Mouse (Mus musculus): ENCODE measurements around the gene Cygb. TPM values are rescaled to one million over a fixed set of nuclear protein-coding genes. Genes with fewer than 3 reads are reported as not detected.
"Not testable (repeated sequence)": the region's sequence is repeated elsewhere in the genome, so short reads cannot be mapped to it uniquely, and the experiment has no call there.

Gene Cygb
- total RNA-seq, 2 experiments from 2014 or later, result 65.7 to 78.3 TPM

DNA sequence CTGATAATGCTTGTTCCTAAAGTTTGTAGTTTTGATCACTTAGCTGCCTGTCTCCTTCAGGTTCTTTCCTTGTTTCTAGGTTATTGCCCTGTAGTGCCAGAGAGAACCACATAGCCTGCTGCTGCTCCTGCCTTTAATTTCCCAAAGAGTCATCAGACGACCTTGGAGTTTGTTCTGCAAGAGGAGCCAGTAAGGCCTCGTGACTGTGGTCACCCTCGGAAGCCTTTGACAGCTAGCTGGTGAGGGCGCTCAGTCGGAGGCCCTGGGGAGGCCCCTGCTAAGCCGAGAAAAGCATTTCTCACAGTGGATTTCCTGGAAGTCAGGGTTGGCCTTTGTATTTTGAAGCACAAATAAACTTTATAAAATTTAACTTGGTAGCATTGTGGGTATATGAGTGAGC, 21.3 kb upstream of the Cygb start:
- not testable (repeated sequence) for DNase-seq (ENCODE audit: extremely low spot score in 1 of 2, low spot score in 1 of 2)

DNA sequence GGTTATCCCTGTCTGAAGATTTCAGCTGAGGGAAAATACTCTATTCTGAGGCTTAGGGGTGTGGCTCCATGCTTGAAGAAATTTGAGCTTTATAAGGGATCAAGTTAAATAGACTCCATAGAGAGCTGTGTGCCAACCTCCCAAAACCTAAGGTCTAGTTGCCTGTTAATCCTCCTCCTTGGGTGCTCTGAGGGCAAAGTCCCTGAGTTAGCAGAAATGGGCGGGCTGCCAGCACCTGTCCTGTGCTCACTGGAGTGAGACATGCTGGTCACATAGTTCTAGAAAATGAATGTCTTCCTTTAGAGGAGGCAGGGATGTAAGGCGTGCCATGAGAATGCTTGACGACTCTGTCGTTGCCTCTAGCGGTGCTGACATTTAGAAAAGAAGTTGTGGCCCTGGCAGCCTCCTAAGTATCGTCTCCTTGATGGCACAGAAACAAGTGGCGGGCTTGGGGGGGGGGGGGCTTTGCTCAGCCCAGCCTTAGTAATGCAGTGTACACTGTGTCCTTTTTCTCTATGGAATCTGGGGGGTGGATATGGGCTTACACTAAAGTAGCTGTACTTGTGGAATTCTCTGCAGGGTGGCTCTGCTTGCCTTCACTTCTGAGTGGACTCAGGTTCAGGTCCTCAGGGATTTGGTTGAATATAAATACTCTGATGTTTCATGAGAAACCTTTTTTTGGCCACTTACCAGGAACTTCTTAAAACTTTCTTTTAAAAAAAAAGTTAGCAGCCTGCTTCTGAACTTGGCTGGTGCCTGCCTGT, 20.7 kb upstream of the Cygb start:
- DNase-seq (ENCODE audit: extremely low spot score in 1 of 2, low spot score in 1 of 2), result no peak

DNA sequence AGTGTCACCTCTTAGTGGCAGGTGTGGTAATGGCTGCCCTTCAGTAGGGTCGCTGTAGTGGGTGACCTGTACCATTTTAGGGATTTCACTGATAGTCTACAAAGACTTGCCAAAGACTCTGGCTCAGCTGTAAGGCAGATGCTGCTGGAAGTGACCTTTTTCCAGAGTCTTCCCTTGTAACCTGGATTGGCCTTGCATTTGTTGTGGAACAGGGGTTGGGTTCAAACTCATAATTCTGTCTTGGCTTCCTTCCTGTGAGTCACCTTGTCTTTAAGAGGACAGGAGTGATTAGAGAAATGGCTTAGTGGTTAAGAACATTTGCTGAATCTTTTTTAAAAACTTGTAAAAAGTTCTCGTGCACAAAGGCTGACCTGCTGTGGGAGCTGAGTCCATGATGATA, 19.3 kb upstream of the Cygb start:
- no peak for DNase-seq (ENCODE audit: extremely low spot score in 1 of 2, low spot score in 1 of 2)

DNA sequence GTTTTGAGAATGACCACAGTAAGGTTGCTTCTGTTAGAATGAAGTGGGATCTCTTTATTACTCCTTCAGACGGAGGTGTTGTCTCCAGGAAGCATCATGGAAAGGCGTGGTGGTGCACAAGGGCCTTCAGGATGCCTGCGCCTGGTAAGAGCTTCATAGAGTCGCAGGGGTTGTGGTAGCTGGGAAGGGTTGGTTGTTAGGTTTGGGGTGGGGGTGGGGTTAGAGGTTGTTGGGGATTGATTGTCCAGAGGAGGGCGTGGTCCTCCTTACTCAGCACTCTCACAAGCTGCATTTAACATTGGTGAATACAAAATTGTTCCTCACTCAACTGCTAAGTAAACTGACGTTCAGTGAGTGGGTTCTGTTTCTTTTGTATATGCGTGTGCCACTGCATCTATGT, 18.5 kb upstream of the Cygb start:
- DNase-seq (ENCODE audit: extremely low spot score in 1 of 2, low spot score in 1 of 2), result no peak

DNA sequence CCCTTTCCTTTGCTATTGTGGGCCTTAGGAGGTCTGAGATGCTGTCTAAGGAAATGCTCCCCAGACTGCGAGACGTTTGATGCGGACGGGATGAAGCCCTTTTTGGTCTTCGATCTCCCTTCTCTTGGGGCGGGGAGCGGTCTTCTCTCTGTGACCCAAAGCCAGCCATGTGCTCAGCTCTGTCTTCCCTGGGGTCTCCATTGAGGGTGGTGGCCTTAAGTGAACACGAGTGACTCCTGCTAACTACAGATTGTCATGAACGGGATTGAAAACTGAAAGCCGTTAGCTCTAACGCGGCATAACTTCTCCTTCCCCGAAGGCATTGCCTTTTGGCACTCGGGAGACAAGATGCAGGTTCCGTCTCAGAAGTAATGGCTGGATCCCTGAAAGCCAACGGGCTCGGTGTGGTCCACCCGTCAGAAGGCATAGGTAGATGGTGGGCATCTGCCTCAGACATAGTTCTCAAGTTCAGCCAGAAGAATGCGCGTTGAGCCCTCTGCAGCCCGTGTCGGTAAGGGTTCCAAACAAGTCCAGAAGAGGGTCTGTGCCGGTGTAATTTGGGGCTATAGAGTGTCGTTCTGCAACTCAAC, 17.8 kb upstream of the Cygb start:
- DNase-seq (ENCODE audit: extremely low spot score in 1 of 2, low spot score in 1 of 2), result no peak

DNA sequence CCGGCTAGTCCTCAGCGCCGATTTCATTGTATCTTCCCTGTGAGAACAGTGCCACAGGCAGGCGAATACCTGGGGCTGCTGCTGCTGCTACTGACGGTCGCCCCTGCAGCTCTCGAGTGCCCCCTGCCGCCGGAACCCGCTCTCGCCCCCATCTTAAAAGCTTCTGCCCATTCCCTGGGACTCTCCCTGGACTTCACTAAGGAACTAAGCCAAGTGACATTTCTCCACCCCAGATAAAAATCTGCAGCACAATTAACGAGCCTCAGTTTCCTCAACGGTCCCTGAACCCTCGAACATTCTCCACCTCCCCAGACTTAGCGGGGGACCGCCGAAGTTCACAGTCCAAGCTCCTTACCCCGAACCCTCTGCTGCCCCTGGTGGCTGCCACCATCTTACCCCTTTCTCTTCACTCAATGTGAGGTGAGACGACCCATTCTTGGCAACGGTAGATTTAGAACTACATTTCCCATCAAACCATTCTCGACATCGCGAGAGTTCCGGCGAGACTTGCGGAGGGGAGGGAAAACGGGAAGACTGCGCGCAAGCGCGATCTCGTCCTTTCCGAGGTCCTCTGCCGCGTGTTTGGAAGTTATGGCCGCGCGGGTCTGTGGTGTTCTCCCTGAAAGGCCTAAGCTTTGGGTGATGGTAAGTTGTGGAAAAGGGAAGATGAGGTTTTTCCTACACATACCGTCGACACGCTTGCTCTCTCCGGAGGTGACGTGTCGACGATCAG, 17.2 kb upstream of the Cygb start:
- peak; percentile 92 to 99 for DNase-seq (ENCODE audit: extremely low spot score in 1 of 2, low spot score in 1 of 2)

DNA sequence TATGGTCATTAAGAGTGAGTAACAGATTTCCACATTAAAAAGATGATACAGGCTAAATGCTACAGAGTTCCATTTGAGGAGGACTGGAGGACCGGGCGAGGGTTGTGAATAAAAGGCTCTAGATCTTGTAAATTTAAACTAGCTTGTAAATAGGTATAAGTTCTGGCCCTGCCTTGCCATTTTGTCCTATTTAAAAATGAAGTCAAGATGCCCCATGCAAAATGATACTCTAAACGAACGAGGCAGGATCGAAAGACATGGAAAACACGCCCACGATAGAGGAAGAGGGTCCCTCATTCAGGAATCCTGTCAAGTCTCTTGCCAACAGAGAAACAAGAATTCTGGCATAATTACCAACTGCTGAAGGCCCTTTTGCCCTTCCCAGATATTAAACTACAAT, 16.3 kb upstream of the Cygb start:
- DNase-seq (ENCODE audit: extremely low spot score in 1 of 2, low spot score in 1 of 2), result no peak

DNA sequence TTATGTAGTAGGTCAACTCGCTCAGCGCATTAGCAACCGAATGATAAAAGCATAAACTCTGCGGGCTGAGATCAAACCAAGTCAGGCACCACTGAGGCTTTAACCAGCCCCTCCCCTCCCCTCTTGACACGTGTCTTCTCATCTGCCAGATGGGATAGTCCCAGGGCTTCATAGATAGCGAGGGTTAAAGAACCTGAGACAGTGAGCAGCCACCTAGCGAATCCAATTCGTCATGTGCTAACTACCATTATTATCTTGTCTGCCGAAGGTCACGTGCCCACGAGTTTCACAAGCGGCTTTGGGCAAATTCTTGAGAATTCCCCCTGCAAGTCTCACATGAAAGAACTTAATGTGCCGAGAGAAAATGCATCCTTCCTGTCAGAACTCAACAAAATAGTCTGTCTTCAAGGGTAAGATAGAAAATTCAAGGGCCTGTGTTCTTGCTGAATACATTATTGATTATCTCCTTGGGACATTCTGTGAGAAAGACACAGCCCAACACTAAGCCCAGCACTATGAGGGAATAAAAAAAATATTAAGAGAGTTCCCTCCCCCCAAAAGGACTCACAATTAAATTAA, 15.8 kb upstream of the Cygb start:
- DNase-seq (ENCODE audit: extremely low spot score in 1 of 2, low spot score in 1 of 2), result no peak

DNA sequence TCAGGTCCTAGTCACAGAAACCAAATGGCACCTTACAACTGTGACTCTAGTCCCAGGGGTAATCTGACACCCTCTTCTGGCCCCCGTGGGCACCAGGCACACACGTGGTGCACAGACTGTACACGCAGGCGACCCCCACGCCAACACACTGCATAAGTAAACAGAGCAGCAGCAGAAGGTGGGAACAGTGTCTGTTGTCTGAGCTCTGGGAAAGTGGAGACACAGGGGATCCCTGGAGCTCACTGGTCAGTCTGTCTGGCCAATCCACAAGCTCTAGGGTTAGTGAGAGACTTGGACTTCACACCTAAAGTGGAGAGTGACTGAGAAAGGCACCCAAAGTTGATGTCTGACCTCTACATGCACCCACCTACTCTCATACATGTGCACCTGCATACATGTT, 15.2 kb upstream of the Cygb start:
- DNase-seq (ENCODE audit: extremely low spot score in 1 of 2, low spot score in 1 of 2), result no peak

DNA sequence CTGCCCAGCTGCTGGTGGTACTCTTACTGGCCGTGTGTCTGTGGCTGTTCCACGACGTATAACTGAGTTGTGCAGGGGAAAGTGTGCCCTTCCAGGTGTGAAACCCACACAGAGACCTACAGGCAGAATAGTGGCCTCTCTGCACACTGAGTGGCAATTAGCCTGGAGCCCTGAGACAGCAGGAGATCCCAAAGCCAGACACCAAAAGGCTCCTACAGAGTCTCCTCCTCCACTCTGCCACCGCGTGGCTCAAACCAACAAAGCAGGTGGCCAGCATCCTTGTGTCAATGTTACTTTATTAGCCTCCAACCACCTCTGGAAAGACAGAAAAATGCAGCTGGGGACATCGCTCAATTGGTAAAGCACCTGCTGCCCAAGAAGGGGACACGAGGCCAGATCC, 14.7 kb upstream of the Cygb start:
- no peak for DNase-seq (ENCODE audit: extremely low spot score in 1 of 2, low spot score in 1 of 2)

DNA sequence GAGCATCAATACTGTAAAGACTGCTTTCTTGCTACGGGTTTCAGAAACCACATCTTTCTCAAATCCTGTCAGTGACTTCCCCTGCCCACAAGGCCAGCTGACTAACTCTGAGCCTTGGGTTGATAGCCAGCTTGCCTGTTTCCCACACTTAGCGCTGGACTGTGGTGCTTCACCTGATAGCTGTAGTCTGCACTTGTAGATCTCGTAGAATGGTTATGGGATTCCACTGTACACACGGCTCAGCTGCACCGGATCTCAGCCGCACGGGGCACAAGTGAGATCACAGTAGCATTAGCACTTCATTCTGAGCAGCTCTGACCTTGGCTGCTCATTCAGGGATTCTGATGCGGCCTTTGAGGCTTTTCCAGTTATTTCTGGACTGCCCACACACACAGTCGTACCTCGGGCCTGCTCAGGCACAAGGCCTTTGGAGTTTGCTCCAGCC, 14.3 kb upstream of the Cygb start:
- DNase-seq (ENCODE audit: extremely low spot score in 1 of 2, low spot score in 1 of 2), result no peak

DNA sequence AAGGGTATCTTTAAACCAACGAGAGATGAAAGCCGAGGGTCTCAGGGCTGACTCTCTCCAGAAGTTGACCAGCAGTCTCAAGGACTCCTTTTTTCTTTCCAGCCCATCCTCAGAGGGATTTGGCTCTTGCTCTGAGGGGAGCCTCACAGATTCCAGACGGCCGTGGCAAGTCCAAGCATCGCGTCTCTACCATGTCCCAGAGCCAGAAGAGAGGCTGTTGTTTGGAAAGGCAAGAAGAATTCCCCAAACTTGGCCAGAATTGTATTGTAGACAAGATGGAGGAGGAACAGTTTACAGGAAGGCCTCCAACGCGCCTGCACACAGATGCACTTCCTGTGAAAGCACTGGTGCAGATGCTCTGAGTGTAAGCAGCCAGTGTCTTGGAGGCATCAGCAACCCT, 13.8 kb upstream of the Cygb start:
- DNase-seq (ENCODE audit: extremely low spot score in 1 of 2, low spot score in 1 of 2), result no peak

DNA sequence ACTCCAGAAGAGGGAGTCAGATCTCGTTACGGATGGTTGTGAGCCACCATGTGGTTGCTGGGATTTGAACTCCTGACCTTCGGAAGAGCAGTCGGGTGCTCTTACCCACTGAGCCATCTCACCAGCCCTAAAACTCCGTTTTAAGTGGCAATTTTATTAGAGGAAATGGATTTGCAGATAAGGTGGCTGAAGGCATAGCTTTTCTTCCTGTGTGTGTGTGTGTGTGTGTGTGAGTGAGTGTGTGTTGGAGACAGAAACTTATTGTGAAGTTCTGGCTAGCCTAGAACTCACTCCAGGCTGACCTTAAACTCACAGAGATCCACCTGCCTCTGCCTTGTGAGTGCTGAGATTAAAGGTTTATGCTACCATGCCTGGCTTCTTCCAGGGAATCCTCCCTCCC, 12.9 kb upstream of the Cygb start:
- not testable (repeated sequence) for DNase-seq (ENCODE audit: extremely low spot score in 1 of 2, low spot score in 1 of 2)

DNA sequence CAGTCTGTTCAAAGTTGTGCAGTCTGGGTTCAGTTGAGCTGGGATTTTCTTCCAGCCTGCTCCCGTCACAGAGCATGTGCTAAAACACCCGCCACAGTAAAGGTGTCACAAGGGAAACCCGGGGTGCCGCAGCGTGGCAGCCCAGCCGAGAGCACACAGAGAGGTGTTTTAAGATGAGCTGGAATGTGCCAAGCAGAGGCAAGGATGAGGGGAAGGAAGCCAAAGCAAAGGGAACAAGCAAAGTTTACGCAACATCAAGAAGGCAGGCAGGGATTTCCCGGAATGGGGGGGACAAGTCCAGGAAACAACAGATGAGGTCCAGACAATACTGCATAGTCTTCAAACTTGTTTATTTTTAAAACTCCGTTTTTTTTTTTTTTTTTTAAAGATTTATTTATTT, 12.5 kb upstream of the Cygb start:
- DNase-seq (ENCODE audit: extremely low spot score in 1 of 2, low spot score in 1 of 2), result no peak

DNA sequence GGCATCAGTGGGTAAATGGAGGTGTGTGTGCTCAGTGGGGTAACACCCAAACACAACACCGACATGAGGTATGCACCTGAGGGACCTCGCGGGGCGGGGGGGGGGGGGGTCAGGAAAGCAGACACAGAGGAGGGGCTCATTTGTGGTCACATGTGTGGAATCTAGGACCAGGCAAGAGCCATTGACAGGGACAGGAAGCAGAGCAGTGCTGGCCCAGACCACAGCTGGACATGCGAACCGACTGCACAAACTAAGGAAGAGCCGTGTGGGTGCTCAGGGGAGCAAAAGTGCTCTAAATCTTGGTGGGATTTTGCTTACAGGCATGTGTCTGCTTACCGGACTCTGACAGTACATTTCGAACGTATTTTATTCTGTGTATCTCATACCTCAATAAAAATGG, 11.2 kb upstream of the Cygb start:
- no peak for DNase-seq (ENCODE audit: extremely low spot score in 1 of 2, low spot score in 1 of 2)

DNA sequence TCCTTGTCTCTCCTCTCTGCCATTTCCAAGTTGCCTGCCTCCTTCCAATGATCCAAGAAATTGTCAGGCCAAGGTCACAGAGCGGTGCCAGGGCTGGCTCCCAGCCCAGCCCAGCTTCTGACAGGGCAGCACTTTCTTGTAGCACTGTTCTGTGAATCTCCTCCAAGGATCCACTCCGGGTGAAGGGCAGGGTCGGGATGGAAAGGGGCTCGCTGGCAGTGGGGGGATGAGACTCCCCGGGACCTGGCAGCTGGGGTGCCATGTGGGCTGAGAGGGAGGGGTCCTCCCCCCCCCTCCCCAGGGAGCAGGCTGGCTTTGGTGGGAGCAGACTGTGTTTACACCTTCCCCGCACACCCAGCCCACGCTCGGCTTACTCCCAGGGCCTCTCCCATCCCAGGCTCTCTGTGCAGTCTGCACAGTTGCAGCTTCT, 7.8 kb upstream of the Cygb start:
- no peak for DNase-seq (ENCODE audit: extremely low spot score in 1 of 2, low spot score in 1 of 2)

DNA sequence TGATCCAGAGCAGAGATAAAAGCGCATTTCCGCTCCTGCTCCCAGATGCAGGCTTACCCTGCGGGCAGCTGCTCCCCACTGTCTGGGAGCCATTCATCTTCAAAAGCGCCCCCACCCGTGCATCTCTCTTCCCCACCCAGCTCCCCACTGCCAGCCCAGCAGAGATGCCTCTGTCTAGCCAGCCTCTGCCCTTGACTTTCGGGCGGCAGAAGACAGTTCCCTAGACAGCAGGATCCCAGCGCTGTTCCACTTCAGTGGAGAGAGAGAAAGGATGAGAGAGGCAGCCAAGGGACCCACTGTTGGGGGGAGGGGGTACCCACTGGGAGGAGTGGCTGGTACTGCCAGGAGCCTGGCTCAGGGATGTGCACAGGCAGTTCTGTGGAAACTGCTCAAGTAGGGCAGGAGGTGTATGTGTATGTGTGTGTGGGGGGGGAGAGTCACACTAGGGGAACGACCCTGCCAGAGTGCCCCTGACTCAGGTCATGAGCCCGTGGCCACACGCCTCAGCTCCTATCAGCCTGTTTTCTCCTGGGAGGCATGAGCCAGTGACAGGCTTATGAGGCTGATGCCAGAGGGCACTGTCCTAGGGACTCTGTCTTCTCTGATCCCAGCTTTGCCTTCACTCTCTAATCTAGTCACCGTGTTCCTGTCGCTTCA, 7.3 kb upstream of the Cygb start:
- DNase-seq (ENCODE audit: extremely low spot score in 1 of 2, low spot score in 1 of 2), result no peak

DNA sequence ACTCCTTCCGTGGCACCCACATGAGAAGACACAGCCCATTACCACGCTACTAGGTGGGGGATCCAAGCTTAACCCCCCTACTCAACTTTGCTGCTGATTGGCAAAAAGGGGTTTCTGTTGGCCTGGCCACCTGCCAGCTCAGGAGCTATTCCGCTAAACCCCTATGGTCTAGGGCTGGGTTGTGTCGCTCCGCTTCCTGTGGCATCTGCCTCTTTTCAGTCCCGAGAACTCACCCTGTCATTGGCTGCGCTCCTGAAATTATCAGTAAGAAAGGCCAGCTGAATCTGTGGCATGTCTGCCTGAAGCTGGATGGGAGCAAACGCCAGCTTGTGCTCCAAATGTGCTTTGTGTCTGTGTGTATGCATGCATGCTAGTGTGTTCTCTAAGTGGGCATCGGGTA, 6.1 kb upstream of the Cygb start:
- DNase-seq (ENCODE audit: extremely low spot score in 1 of 2, low spot score in 1 of 2), result no peak

DNA sequence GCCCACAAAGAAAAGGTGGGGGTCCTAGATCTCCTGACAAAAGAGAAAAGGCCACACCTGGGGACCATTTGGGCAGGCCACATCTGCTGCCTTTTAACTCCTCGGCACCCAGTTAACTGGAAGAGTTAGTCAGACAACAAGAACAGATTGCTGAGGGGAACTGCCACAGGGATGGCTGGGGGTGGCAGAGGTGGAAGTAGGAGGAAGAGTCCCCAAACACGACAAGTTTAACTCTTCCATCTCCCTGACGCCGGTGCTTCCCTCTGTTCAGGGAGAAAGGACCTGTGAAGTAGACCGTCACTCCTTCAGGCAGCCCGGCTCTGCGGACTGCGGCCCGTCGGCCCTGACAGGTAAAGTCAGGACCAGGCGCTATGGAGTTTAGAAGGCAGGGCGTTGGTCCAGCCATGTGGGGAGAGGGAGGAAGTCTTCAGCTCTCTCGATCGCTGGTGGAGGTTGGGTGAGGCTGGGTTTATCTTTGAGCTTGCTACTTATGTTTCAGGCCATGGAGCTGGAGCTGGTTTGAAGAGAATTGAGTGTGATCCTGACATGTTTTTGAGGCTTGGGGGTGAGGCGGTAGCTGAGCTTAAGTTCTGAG, 5.0 kb upstream of the Cygb start:
- no peak for DNase-seq (ENCODE audit: extremely low spot score in 1 of 2, low spot score in 1 of 2)

DNA sequence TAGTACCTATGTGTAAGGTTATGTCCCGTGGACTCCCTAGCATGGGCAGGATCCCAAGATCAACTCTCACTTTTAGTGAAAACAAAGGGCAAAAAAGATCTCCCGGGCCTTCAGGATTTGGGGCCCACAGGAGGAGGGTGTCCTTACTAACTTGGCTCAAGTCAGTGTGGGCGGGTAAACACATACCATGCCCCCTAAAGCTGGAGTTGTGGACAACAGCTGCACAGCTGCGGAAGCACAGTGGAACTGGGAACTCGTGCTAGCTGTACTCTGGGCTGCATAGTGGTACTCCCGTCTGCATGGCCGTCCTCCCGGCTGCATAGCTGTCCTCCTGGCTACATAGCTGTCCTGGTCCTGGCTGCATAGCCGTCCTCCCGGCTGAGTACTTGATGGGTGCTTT, 4.1 kb upstream of the Cygb start:
- DNase-seq (ENCODE audit: extremely low spot score in 1 of 2, low spot score in 1 of 2), result no peak

Data from layer of hippocampus, postnatal 25 days (tissue).